Mouse (Mus musculus) erythroblast, adult 5-6 weeks (primary cell): Measurements from ENCODE around the gene Plcz1. TPM values are rescaled to one million over a fixed set of nuclear protein-coding genes. Genes with fewer than 3 reads are reported as not detected.

Experiments
- ATAC-seq: replicated peaks from 2 replicates; pipeline ENCODE4 v1.8.0; 2016; ENCODE audit warnings: moderate number of reproducible peaks, mild to moderate bottlenecking, moderate TSS enrichment, inconsistent platforms; ENCODE audit not compliant: poor library complexity, low FRiP score, severe bottlenecking
- total RNA-seq, 2 experiments: library from RNA; stranded (forward) in 1 of 2; stranded (reverse) in 1 of 2; fragments of 150-400 nt in 1 of 2; fragments of 200-764, 138-1000 nt in 1 of 2; gene quantifications; 2 replicates each; pipeline versions ENCODE4 v1.2.3 to v1.2.4; 2015 to 2017; ENCODE audit warnings: low replicate concordance in 2 of 2

Gene Plcz1
- not detected in 2 replicates for total RNA-seq (2015; ENCODE audit: low replicate concordance)
- not detected in 2 replicates for total RNA-seq (2017; ENCODE audit: low replicate concordance)

GRCm38 (mm10) chr6:140041357-140041756, at the start of gene Plcz1:
Gene Plcz1 (minus strand): TSS chr6:140041457.
- ATAC-seq: no peak

GRCm38 (mm10) chr6:140089855-140090254, 48.6 kb upstream of the Plcz1 start:
- no peak for ATAC-seq

- no peak for ATAC-seq
Observed at GRCm38 (mm10) chr6:140081739-140082138, 40.5 kb upstream of the Plcz1 start.

GRCm38 (mm10) chr6:140080933-140081332, 39.7 kb upstream of the Plcz1 start:
- no peak for ATAC-seq

GRCm38 (mm10) chr6:140069177-140069576, 27.9 kb upstream of the Plcz1 start:
- no peak for ATAC-seq

- no peak for ATAC-seq
Observed at GRCm38 (mm10) chr6:140054271-140054928, 13.1 kb upstream of the Plcz1 start.

GRCm38 (mm10) chr6:140051476-140051875, 10.2 kb upstream of the Plcz1 start:
- no peak for ATAC-seq

- ATAC-seq: no peak
Observed at GRCm38 (mm10) chr6:140040952-140041351, 305 bp downstream of the Plcz1 start, which contains the start of gene Capza3. Gene Capza3 (plus strand): TSS chr6:140041252.

- no peak for ATAC-seq
Observed at GRCm38 (mm10) chr6:140024404-140024803, 16.9 kb downstream of the Plcz1 start.

GRCm38 (mm10) chr6:140005181-140005580, 36.1 kb downstream of the Plcz1 start:
- ATAC-seq: no peak

GRCm38 (mm10) chr6:139989597-139989996, 51.7 kb downstream of the Plcz1 start:
- ATAC-seq: no peak

GRCm38 (mm10) chr6:139989075-139989474, 52.2 kb downstream of the Plcz1 start:
- no peak for ATAC-seq

GRCm38 (mm10) chr6:139986564-139986963, 54.7 kb downstream of the Plcz1 start:
- no peak for ATAC-seq

- ATAC-seq: no peak
Observed at GRCm38 (mm10) chr6:139984069-139984468, 57.2 kb downstream of the Plcz1 start.

- no peak for ATAC-seq
Observed at GRCm38 (mm10) chr6:139981061-139981460, 60.2 kb downstream of the Plcz1 start.

GRCm38 (mm10) chr6:139978114-139978513, 63.1 kb downstream of the Plcz1 start:
- ATAC-seq: no peak

GRCm38 (mm10) chr6:139974668-139975067, 66.6 kb downstream of the Plcz1 start:
- ATAC-seq: no peak

GRCm38 (mm10) chr6:139971608-139972298, 69.5 kb downstream of the Plcz1 start:
- no peak for ATAC-seq

GRCm38 (mm10) chr6:139966684-139967083, 74.6 kb downstream of the Plcz1 start:
- no peak for ATAC-seq

GRCm38 (mm10) chr6:139964895-139965294, 76.4 kb downstream of the Plcz1 start:
- no peak for ATAC-seq

- ATAC-seq: no peak
Observed at GRCm38 (mm10) chr6:139963775-139964174, 77.5 kb downstream of the Plcz1 start.
